Mouse (Mus musculus) ES-E14 (cell line): ENCODE measurements at regions not wholly inside any gene's neighbourhood (a gene's known extent, or its start where the extent isn't known, plus 50 kb on each side); places are given as distances from the start of the nearest gene placed in this dataset.

Experiments used
- DNase-seq: peaks from one replicate; pipeline ENCODE4 v3.0.0-alpha.2; 2013; ENCODE audit warnings: low read depth, low spot score
- H3K27ac ChIP-seq: 2 replicates; pipeline ENCODE4 v1.5.1; 2012; ENCODE audit warnings: low read depth, mild to moderate bottlenecking, low read length, moderate library complexity, mixed read lengths; ENCODE audit not compliant: poor library complexity, insufficient read depth, severe bottlenecking
- H3K36me3 ChIP-seq: 2 replicates; pipeline ENCODE4 v1.6.1; 2012; ENCODE audit warnings: mild to moderate bottlenecking, low read length, moderate library complexity, mixed read lengths; ENCODE audit not compliant: control insufficient read depth, poor library complexity, insufficient read depth, severe bottlenecking
- H3K4me1 ChIP-seq, 2 experiments: fragments of 150-350 bp in 1 of 2; sonication (generic) in 1 of 2; 2 replicates each; pipeline ENCODE4 v1.6.1; 2012; ENCODE audit warnings: low read length in 2 of 2, mild to moderate bottlenecking in 1 of 2, mixed read lengths in 1 of 2; ENCODE audit not compliant: control insufficient read depth in 2 of 2, insufficient read depth in 2 of 2, poor library complexity in 1 of 2
- H3K4me3 ChIP-seq, 2 experiments: fragments of 150-350 bp in 1 of 2; sonication (generic) in 1 of 2; 2 replicates each; pipeline ENCODE4 v1.5.1; 2012; ENCODE audit warnings: low read length in 2 of 2, low read depth in 1 of 2, mild to moderate bottlenecking in 1 of 2, mixed read lengths in 1 of 2; ENCODE audit not compliant: insufficient read depth in 1 of 2, poor library complexity in 1 of 2, severe bottlenecking in 1 of 2
- H3K9ac ChIP-seq: 2 replicates; pipeline ENCODE4 v1.6.1; 2012; ENCODE audit warnings: low read depth, mild to moderate bottlenecking, low read length, mixed read lengths; ENCODE audit not compliant: poor library complexity, insufficient read depth, severe bottlenecking
- H3K9me3 ChIP-seq: fragments of 150-350 bp; sonication (generic); 2 replicates; pipeline ENCODE4 v1.6.1; 2012; ENCODE audit warnings: low read depth, mild to moderate bottlenecking, low read length; ENCODE audit not compliant: control insufficient read depth, insufficient read depth
- CHD2 ChIP-seq: IDR thresholded peaks from 2 replicates; pipeline ENCODE4 v1.6.1; 2014; ENCODE audit warnings: mild to moderate bottlenecking, low read depth, low read length, inconsistent platforms
- HCFC1 ChIP-seq: IDR thresholded peaks from 2 replicates; pipeline ENCODE4 v1.6.1; 2012; ENCODE audit warnings: low read length, inconsistent platforms, borderline replicate concordance; ENCODE audit not compliant: insufficient read depth
- MAFK ChIP-seq: IDR thresholded peaks from 2 replicates; pipeline ENCODE4 v1.6.1; 2014; ENCODE audit warnings: mild to moderate bottlenecking, low read depth, low read length, inconsistent platforms; ENCODE audit not compliant: insufficient read depth
- ZC3H11A ChIP-seq: IDR thresholded peaks from 2 replicates; pipeline ENCODE4 v1.6.1; 2012; ENCODE audit warnings: low read depth, mild to moderate bottlenecking, inconsistent platforms, low read length, borderline replicate concordance
- ZNF384 ChIP-seq: IDR thresholded peaks from 2 replicates; pipeline ENCODE4 v1.6.1; 2012; ENCODE audit warnings: low read depth, low read length, inconsistent platforms
- in situ Hi-C, 2 experiments: fragments of 600-800 bp; cut with MboI; formaldehyde crosslinking; loops; one replicate each; pipeline ENCODE4 v1.15.1; 2025; ENCODE audit warnings: low sequenced_read_pairs in 2 of 2, inconsistent platforms in 1 of 2; ENCODE audit not compliant: unreplicated experiment in 2 of 2

DNA sequence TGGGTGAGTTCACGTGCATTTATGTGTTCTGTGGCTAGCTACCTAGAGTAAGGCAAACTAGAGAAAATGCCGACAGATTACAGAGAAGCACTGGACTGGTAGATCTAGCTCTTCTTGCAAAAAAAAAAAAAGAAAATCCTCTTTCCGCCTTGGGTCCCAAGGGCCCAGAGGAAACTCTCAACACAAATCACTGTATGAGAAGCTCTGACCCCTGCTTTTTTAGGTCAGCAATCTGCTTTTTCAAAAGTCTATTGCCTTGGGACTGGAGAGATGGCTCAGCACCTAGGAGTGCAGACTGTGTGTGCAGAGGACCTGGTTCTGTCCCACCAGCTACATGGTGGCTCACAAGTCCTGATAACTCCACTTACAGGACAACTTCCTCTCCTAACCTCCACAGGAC is 60.5 kb upstream of the Basp1 start:
- TF ChIP-seq MAFK (no peak), HCFC1 (no peak), ZNF384 (no peak), CHD2 (no peak), ZC3H11A (no peak)
- Histone ChIP-seq H3K4me1 (no peaks in the 10 kb centered on the region), H3K27ac (no peak overlapping the region), H3K9ac (no peak overlapping the region), H3K36me3 (no peaks in the 10 kb centered on the region), H3K9me3 (no peaks in the 10 kb centered on the region), H3K4me3 (no peak overlapping the region)
- in situ Hi-C loops, result no loop called here
- no peak for DNase-seq

DNA sequence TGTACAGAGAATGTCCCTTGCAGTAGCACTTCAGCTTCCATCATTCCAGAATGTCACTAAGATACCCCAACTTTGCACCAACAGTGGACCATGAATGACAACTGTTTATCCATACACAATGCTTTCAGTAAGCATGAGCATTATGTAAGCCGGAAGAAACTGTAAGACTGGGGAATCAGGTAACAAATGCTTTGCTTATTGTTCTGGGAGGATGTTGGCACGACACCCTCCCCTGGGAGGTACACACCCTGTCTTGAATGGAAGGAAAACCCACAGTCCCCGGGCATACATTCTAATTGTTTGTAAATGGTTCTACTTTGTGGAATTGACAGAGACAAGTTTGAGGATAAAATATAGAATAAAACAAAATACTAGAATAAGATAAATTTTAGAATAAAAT is 69.0 kb upstream of the Basp1 start:
- no peaks in the 10 kb centered on the region for H3K36me3 ChIP-seq
- no peak overlapping the region for H3K9ac ChIP-seq
- H3K4me3 ChIP-seq, result no peak overlapping the region
- no peak for DNase-seq
- TF ChIP-seq ZNF384 (no peak), HCFC1 (no peak), MAFK (no peak)
- H3K4me1 ChIP-seq, result 0 out of 4 replicates have a peak, but pooled peaks cover 0 to 1% of the 10 kb centered on the region in 2 experiments
- in situ Hi-C loops, result no loop called here
- no peaks in the 10 kb centered on the region for H3K9me3 ChIP-seq
- no peak overlapping the region for H3K27ac ChIP-seq

DNA sequence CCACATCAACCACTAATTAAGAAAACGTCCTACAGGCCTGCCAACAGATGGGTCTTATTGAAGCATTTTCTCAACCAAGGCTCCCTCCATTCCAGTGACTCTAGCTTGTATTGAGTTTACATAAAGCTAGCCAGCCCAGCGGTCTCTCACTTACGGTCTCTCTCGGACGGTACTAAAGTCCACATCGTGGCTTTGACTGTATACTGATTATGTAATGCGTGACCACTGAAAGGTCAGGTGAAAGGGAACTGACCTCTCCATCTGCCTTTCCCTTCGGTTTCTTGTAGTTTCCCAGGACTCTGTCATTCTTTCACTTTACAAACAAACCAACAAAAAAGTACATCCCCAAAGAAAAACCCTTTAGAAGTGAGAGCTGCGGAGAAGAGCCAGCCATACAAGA is 71.8 kb upstream of the Basp1 start:
- no peak overlapping the region for H3K9ac ChIP-seq
- in situ Hi-C loops, result no loop called here
- TF ChIP-seq HCFC1 (no peak), CHD2 (no peak), ZC3H11A (no peak), ZNF384 (no peak), MAFK (no peak)
- no peak overlapping the region for H3K27ac ChIP-seq
- H3K36me3 ChIP-seq, result no peaks in the 10 kb centered on the region
- 0 out of 4 replicates have a peak, but pooled peaks cover 0 to 1% of the 10 kb centered on the region in 2 experiments for H3K4me1 ChIP-seq
- no peaks in the 10 kb centered on the region for H3K9me3 ChIP-seq
- DNase-seq, result no peak
- H3K4me3 ChIP-seq, result no peak overlapping the region

DNA sequence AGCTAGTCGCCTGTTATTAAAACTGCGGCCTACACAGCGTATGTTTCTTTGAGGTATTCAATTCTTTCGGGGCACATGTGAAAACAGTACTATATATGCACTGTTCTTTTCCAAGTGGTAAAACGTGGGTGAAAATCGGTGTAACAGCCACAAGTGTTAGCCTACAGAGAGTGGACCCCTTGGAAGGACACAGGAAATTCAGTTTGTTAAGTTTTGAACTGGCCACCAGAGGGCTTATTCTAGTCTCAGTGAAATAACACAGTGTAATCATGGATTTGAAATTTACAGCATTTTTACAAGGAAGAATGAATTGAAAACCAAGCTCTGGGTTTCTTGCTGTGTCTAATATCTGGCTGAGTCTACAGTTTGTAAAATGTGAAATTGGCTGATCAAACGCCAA is 72.6 kb upstream of the Basp1 start:
- Histone ChIP-seq H3K36me3 (no peaks in the 10 kb centered on the region), H3K4me3 (no peak overlapping the region), H3K4me1 (no peaks in the 10 kb centered on the region), H3K9ac (no peak overlapping the region), H3K9me3 (no peaks in the 10 kb centered on the region), H3K27ac (no peak overlapping the region)
- no peak for DNase-seq
- in situ Hi-C loops, result no loop called here
- TF ChIP-seq ZNF384, result no peak
- no peak for TF ChIP-seq ZC3H11A
- no peak for TF ChIP-seq HCFC1
- no peak for TF ChIP-seq MAFK
- TF ChIP-seq CHD2, result no peak

DNA sequence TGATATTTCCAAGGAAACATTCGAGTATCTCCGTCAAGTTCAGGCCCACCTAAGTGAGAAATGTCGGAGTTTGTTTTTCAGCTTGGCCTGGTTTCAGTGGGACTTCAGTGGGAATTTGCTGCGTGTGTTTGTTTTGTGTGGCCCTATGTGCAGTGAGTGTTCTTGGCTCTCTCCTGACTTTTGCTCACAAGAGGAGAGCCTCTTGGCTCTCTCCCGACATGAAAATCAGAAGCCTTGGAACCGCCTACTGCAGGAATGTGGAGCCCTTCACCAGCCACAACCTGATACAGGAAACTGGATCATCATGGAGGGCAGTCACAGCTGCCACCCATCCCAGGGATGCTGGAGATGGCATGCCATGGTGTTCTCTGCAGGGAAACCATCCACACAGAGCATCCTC is 76.2 kb upstream of the Basp1 start:
- TF ChIP-seq ZNF384, result no peak
- no peak for TF ChIP-seq CHD2
- no peak for TF ChIP-seq MAFK
- TF ChIP-seq HCFC1, result no peak
- no peak for TF ChIP-seq ZC3H11A
- no peaks in the 10 kb centered on the region for H3K36me3 ChIP-seq
- H3K9ac ChIP-seq, result no peak overlapping the region
- in situ Hi-C loops, result no loop called here
- no peaks in the 10 kb centered on the region for H3K4me1 ChIP-seq
- H3K9me3 ChIP-seq, result no peaks in the 10 kb centered on the region
- no peak overlapping the region for H3K4me3 ChIP-seq
- no peak for DNase-seq
- H3K27ac ChIP-seq, result no peak overlapping the region
